Mouse (Mus musculus) granulocyte monocyte progenitor cell, adult 5-6 weeks (primary cell): ENCODE measurements at regions not wholly inside any gene's neighbourhood (a gene's known extent, or its start where the extent isn't known, plus 50 kb on each side); places are given as distances from the start of the nearest gene placed in this dataset.
A peak's percentile ranks its signal among the peaks of the same experiment; 100 is the strongest.

Source experiments
- ATAC-seq: replicated peaks from 2 replicates; pipeline ENCODE4 v1.8.0; 2016; ENCODE audit warnings: mild to moderate bottlenecking, moderate TSS enrichment, inconsistent platforms; ENCODE audit not compliant: poor library complexity, severe bottlenecking

DNA sequence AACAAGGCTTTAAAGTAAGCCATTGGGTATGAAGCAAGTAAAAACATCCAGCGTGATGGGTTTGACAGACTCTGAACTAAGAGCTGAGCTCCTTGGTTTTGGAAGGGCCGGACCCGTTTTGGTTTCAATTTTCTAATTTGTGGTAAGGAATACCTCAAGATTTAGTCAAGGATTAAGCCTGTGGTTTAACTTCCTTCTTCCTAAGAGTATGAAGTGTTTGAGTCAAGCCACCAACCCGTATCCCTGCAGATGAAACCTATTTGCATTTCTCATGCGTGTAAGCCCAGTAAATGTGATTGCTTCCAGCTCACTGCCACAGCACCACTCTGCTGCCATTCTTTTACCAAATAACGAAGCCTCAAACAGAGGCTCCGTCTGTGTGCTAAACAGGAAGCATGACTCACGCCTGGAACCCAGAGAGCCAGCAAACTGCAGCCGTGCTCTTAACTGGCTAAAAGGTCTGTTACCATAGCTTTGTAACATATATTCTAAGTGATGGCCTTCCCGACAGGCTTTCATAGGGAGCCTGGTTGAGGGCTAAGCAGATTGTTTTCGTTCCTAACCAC lies 149.7 kb downstream of the Etv1 start:
- peak; percentile 88 for ATAC-seq

DNA sequence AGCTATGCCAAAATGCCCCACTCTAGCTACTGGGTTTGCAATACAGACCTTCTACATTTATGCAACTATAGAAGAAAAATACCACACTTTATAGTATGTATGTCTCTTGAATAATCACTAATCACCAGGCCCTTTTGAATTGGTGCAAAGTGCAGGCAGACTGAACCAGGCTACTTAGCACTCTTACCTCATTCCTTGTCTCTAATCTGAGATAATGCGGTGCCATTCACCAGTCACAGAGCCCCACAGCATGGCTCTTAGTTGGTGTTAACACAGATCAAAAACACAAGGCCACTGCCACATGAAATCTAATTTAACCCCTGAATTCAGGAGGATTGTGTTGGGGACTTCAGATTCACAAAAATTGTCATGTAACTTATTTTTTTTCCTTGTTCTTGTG lies 150.5 kb downstream of the Etv1 start:
- ATAC-seq, result no peak

DNA sequence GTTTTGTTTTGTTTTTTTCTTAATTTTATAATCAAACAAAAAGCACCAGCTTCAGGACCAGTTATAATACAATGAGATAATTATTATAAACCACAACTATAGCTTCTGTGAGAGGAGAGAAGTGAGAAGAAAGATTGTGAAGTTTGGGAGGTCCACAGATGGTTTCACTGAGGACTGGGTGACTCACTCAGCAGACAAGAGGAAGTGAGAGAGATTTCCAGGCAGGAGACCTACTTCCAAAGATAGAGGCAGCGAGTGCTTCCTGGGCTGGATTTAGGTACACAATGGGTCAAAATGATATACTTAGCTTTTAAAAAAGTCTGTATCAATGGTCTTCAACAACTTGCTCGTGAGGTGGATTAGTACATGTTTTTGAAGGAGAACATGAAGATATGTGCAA lies 152.6 kb downstream of the Etv1 start:
- ATAC-seq, result peak; percentile 75

DNA sequence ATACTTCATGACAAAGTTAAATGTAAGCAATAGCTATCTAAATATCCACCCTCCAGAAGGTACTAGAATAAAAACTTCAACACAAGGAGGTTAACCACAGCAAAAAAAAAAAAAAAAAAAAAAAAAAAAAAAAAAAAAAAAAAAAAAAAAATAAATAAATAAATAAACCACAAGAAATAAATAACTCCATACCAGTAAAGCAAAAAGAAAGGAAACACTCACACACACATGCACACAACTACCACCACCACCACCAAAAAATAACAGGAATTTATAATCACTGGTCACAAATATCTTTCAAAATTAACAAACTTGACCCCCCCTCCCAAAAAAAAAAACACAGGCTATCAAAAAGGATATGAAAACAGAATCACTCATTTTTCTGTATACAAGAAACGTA lies 180.4 kb downstream of the Etv1 start:
- no peak for ATAC-seq

DNA sequence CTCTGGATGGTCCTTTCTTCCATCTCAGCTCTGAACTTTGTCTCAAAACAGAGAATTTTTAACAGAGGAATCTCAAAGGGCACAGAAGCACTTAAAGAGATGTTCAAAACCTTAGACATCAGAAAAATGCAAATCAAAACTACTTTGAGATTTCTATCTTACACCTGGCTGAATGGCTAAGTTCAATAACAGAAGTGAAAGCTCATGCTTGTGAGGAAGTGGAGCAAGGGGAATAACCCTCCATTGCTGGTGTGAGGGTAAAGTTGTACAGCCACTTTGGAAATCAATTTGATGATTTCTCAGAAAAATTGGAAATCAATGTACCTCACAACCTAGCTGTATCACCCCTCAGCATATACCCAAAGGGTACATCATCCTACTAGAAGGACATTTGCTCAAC lies 183.1 kb downstream of the Etv1 start:
- no peak; the same call in 1 of the 2 replicates for ATAC-seq

DNA sequence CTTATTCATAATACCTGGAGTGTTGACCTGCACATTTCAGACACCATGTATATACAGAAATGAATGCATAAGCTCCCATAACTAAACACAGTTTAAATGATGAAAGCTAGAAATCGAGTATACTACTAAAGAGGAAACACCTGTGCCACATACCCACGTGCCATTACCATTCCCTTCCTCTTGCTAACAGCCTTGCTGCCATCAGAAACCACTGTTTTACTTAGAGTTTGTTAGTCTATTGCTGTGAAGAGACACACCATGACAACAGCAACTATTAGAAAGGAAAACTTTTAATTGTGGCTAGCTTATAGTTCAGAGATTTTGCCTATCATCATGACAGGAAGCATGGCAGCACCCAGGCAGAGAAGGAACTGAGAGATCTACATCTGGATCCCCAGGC lies 191.2 kb downstream of the Etv1 start:
- peak; percentile 27 for ATAC-seq

DNA sequence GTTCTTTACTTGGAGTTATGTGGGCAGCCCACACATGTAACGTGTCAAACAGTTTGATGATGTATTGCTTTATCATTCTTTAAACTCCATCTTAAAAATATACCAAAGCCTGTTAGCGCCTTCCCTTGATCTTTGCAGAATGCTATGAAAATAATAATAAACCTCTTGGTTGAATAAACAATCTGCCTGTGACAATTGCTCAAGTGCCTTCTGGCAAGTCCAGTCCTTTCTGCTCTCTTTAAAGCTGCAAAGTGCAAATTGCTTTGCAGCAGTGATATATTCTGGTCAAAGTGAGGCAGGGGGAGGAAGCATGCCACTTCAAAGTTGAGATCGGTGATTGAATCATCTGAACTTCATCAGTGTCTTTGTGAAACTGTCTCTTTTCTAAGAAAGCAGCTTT lies 193.0 kb downstream of the Etv1 start:
- no peak for ATAC-seq

DNA sequence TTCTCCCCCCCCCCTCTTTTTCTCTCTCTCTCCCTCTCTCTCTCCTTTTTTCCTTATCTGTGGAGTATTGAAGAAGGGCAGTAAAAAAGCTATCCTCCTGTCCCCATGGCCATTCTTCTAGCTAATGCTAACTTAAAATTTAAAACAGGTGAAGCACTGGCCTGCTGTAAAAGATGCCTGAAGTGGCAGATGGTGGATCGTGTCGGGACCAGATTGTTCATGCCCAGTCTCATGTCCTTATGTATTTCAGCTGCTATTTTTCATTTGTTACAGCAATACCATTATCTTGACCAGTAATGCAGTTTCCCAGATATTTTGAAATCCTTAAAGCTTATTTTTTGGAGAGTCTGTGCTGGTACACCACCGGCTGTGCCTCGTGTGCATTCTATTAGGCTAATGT lies 196.3 kb downstream of the Etv1 start:
- no peak for ATAC-seq

DNA sequence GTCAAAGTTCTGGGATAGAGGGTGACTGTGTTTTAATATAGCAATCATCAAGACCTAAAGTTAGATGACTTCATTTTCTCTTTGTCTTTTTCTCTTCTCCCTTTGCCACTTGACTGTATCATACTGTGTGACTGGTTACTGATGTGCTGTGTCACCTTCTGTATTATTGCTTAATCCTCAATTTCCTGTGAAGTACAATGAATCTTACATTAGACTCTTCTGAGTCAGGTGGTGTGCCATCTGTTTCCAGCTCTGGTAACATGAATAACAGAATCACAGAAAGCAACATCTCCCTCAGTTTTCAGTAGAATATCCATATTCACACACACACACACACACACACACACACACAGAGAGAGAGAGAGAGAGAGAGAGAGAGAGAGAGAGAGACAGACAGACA lies 203.2 kb downstream of the Etv1 start:
- peak; percentile 44 for ATAC-seq

DNA sequence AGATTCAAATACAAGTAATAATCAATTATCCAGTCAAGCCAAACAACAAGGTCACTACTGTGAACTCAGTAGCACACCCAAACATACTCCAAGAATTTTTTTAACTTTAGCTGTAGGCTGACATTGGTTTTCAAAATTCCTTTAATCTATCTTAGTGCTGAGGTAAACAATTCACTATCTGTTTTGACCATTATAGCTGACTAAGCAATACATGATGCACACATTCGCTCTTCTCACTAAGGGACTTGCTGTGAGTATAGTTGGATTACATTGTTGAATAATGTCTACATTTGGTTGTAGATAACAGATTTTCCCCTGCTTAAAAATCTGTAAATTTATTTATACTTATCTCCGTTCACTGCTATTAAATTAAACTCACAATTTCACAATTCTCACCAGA lies 206.7 kb downstream of the Etv1 start:
- no peak for ATAC-seq

DNA sequence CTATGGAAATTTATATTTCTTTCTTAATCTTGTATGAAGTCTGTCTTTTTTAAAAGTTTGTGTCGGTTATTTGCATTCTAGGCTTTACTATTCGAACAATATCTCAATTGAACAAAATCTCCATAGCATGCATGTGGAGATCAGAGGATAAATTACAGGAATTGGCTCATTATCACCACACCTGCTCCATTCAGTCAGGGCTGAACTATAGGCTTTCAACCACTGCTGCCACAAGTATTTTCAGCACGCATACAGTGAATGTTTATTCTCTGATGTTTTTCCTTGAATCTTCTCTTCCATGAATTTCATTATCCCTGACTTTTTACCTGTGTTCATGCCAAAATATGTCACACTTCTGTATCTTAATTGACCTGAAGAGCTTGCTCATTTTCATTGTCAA lies 207.2 kb downstream of the Etv1 start:
- ATAC-seq, result no peak

DNA sequence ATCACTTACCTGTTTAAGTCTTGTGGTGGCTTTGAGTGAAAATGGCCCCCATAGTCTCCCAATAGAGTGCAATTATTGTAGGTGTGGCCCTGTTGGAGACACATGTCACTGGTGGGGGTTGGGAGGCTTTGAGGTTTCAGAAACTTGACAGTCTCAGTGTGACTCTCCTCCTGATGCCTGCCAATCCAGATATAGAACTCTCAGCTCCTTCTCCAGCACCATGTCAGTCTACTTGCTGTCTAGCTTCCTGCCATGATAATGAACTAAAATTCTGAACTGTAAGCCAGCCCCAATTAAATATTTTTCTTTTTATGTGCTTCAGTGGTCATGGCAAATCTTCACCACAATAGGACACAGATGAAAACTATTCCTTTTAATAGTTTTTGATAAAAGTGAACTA lies 208.1 kb downstream of the Etv1 start:
- no peak for ATAC-seq

DNA sequence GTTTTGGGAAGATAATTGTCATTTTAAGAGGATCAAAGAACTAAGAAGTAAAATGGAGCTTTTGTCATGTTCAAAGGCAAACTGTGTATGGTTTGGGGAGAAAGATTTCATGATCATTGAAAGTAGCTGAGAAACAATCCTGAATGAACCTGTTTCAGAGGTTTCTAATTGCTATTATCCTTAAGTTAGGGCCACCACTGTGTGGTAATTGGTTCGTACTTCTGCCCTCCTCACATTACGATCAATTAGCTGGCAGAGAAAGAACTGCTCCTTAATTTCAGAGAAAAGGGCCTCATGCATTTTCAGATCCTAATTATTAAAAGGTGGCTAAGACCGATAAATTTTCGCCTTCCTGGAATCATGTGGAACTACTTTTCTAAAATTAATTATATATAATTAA lies 208.6 kb downstream of the Etv1 start:
- ATAC-seq, result no peak

DNA sequence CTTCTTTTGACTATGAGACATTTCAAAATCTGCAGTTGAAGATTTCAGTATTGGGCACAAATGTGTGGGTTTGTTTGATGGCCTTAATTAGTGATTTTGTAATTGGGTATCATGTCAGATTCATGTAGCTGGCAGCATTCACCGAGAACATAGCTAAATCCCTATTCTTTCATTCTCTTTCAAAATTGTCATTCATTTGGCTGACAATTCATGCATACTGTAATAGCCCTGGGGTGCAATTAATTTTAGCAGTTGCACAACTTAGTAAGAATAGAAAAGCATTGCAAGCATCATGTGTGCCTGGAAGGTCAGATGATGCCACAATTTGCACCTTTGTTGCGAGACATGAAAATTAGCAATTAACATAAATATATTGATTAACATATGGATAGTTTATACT lies 248.0 kb downstream of the Etv1 start:
- ATAC-seq, result no peak

DNA sequence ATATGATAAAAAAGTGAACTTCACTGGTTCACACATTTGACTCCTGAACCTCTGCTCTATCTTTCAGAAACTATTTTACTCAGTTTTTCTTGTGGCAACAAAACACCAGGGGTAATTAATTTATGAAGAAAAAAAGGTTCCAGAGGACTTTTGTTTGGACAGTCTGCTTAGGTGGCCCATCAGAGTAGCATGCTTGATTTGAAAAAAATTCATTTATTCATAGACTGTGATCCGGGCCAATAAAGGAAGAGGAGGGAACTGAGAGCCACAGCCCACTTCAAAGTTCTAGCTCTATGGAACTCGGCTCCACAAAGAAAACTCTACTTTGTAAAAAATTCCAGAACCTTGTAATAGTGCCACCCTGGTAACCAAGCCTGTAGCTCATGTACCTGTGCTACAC lies 248.8 kb downstream of the Etv1 start:
- ATAC-seq, result no peak

DNA sequence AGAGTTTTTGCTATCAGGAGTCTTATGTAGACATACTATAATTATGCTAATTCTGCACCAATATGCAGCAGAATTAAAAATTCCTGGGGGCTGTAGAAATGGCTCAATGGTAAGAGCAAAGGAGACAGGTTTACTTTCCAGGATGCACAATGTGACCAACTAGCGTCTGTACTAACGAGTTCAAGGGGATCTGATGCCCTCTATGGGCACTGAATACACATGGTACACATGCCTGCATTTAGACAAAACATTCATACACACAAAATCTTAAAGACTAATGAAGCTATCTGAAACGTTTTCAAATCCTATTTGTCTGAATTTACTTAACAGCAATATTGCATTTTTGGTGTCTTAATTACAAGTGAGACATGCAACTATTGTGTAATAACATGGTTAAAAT lies 254.8 kb downstream of the Etv1 start:
- no peak for ATAC-seq

DNA sequence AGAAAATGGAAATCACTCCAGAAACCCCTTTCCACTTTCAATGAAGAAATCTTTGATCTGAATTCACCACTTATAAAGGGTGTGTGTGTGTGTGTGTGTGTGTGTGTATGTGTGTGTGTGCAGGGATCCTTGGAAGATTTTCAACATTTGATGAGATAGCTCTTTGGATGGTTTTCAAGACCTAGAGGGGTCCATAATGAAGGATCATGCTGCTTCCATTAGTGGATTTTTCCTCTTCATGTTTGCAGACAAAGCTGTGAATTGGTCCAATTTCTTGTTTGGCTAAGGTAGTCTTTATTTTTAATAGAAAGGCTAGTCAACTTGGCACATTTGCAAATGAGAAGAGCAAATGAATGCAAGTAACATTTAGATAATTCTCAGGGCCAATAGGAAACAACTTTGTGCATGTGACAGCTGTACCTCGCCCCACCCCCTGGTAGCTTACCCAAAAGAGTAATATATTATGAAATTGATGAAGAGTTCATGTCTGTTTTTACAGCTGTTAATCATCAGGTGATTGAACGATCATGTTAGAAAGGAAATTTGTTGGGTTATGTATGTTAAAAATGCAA lies 257.4 kb downstream of the Etv1 start:
- no peak for ATAC-seq

DNA sequence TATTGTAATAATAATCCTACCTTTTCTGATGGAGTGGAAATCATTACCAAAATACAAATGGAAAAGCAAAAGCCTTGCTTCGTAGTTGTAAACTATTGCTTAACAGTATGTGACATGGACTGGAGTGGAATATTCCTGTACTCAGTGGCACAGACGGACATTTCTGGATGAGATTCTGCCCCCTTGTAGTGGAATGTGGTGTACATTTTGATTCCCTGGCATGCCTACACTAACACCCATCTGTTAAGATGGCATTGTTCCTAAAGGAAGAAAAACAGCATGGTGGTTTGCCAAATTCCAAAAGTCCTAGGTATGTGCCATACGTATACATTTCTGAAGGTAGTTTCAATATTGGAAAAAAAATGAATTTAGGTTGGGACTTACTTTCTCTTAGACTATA lies 258.9 kb downstream of the Etv1 start:
- no peak for ATAC-seq

DNA sequence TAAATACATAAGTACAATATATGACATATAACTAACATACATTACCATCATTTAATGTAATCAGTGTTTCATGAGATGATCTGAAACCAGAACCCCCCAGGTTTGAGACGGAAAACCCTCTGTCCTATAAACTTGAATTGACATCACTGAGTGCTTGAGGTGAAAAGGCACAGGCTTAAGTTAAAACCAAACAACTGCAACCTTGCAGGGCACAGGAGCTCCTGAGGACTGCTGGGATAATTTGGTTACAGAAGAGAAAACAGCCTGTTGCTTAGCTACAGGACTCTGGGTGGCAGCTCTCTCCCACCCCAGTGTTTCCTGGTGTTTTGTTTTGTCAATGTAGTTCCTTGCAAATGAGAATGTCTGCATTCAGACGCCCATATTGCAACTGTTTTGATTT lies 259.5 kb downstream of the Etv1 start:
- no peak for ATAC-seq

DNA sequence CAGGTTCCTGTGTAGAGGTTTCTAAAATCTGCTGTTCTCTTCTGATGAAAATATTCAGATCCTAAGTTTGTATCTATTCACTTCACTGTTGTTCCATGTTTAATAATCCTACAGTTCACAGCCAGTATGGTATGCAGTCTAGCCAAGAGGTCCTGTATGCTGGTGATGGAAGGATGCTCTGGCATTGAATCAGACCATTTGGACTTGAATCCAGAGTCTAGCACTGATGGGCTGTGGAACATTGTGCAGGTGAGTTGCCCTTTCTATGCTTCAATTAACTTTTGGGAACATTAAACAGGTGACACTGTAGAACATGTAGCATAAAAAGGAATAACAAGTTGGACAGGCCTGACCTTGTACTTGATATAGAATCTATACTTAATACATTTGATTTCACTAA lies 267.9 kb downstream of the Etv1 start:
- ATAC-seq, result no peak

DNA sequence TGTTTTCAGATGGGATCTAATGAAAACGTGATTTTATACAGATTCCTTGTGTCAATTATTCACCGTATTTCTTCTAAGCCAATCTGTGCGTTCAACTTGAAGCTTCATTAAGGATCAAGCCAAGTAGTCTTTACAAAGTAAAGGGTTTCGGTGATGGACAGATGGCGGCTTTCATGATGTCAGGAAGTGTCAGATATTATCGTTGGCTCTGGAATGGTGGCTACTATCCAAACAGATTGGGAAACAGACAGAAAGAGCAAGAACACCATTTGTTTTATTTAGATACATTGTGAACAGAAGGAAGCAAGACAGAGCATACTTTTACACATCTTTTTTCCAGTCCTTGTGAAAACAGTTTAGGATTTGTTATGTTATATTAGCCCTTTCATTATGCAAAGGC lies 269.3 kb downstream of the Etv1 start:
- no peak for ATAC-seq

DNA sequence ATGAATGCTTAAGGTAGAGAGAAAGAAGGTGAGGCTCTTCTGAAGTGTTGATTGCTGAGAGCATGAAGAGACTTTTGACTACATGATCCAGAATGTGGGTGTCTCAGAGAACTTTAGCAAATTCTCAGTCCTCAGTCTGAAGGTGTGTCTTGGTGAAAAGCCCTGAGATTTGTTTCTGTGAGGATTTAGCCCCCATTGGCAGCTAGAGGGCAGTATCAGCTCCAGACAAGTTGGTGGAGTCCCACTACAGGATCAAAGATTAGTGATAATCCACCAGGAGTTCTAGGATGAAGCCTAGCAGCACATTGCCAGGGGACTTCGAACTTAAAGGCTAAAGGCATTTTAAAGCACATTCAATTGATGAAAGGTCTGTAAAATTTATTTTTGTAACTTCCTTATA lies 269.8 kb downstream of the Etv1 start:
- no peak for ATAC-seq
